Mouse (Mus musculus): ENCODE measurements around the gene Mill2.
"Not testable (repeated sequence)": the region's sequence is repeated elsewhere in the genome, so short reads cannot be mapped to it uniquely, and the experiment has no call there.

The Mill2 gene

DNA sequence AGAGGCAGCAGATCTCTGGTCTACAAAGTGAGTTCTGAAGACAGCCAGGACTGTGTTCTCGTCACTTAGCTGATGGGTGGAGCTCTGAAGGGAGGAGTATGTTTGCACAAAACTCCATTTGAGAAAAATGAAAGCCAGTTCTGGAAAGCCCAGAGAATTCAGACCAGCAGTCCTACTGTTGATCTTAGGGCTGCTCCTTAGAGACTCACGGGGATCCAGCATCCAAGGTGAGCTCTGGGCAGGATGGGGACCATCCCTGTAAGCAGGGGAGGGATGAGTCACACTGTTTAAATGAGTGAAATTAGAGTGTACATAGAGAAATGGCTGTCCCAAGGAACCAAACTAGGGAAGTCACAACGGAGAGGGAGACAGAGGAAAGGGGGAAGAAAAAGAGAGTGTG lies at the start of gene Mill2:
TSS of gene Mill2 (plus strand) at position 102 of the 400 bp plus-strand sequence.
- DNase-seq: no peak

GRCm38 (mm10) chr7:18790671-18791070 lies 49.1 kb upstream of the Mill2 start:
- not testable (repeated sequence) for DNase-seq

DNA sequence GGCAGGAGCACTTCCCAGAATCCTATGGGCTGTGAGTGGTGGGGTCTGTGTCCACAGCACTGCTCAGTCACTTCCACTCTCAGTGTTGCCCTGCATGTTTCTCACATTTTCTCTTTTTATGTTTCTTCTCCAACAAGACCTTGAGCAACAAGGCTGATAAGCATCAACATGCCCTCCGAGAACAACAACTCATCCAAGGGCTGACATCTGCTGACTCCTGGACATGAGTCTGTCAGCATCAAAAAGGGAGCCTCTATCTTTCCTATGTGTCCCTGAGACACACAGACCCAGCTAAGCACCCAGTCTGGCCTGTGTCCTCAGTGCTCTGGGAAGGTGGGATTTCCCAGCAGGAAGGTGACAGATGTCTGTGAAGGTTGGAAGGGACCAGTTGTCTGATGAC lies 41.3 kb upstream of the Mill2 start, which contains the start of gene Psg19:
TSS of gene Psg19 (minus strand) at position 101 of the 400 bp plus-strand sequence.
- DNase-seq: no peak

- no peak for DNase-seq
Measured at GRCm38 (mm10) chr7:18799129-18799528, 40.6 kb upstream of the Mill2 start.

DNA sequence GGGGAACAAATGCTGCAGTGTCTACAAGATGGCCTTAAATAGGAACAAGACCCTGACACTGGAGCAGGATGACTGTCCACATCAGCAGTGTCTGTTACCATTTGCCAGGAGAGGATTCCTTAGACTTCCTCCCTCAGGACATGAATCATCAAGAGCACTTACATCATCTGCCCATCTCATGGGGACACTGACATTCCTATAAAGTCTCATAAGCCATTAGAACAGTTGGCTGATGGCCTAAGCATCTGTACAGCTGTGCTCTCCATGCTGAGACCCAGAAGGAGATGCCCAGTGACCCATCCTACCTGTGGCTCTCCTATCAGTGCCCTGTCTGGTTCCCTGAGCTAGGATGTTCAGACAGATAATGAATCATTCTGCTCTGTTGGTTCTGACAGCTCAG lies 36.2 kb upstream of the Mill2 start:
- DNase-seq: no peak

DNA sequence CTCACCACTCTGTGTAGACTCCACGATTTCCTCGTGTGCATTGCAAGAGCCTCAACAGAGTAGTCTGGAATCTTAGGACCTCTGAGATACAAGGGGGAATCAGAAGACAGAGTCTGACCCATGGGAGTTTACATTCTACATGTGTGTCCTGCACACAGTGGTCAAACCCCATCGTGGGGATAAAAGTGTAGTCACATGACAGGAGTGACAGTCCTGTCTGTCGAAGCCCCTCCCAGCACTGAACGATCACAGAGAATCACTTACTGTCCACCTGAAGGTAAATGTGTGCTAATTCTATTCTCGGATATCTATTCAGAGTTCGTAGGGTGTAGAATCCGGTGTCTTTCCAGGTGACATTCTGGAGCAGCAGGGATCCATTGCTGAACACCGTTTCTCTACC lies 21.5 kb upstream of the Mill2 start:
- no peak for DNase-seq

GRCm38 (mm10) chr7:18821507-18821906 lies 18.3 kb upstream of the Mill2 start, which contains the start of gene Psg17:
Psg17 (minus strand) TSS chr7:18821607.
- DNase-seq: no peak

DNA sequence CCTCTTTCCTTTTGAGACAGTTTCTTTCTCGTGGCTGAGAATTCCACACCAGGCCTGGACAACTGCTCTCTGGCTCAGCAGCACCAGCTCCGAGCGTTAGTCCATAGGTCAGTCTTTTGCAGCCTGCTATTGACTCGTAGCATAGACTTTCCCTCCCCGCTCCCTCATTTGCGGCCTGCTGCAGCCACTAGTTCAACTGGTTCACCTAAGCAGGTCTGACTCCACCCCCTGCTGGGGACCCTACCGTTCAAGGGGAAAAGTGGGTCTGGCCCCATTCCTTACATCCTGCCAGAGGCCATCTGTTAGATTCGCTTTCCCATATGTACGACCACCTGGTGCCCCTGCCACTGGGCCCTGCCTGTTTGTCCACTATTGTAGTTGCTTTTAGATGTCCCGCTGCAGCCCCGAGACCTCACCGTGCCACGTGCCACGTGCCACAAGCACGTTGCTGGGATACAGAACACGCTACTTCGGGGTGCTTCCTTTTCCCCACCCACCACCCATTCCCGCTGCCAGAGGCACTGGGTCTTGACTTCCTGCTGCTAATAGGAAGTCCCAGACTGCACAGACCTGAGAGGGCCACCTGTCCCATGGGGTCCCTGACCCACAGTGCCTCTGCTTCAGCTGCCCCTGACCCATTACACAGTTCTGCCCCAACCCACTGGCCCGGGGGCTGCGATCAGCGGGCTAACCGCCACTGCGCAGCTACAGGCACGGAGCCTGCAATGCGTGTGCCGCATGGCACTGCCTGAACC lies 11.8 kb upstream of the Mill2 start:
- no peak for DNase-seq

DNA sequence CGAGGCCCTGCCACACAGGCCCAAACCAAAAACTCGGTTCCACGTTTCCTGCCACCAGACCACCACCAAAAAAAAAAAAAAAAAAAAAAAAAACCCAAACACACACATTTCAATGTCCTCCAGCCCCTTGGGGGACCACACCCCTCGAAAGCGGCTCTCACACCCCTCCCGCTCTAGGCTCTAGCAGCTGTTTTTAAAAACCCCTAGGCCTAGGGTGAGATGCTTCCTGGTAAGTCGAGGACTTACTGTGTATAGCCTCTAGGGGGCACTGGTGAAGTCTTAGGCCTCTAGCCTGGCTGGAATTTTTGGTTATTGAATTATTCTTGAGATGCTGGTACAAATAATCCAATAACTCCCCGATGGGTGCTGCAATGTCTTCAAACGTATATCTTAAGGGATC lies 11.2 kb upstream of the Mill2 start:
- peak; percentile 4 for DNase-seq

DNA sequence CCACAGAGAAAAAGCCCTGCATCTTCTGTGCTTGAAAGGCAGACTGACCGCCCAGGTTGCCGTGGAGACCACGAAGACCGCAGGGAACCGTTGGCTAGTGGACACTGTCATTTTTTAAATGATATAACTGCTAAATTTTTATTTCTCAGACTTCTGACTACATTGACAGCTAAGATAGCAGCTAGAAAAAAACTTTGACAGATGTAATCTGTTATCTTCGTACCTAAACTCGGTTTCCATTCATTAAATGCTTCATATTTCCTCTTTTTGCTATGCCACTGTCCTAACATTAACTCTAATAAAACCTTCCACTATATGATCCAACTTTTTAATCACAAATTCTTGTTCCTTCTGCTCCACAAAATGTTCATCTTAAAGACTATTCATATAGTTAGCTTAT lies 10.2 kb upstream of the Mill2 start:
- no peak for DNase-seq

GRCm38 (mm10) chr7:18832298-18832697 lies 7.5 kb upstream of the Mill2 start:
- DNase-seq: peak; percentile 14

DNA sequence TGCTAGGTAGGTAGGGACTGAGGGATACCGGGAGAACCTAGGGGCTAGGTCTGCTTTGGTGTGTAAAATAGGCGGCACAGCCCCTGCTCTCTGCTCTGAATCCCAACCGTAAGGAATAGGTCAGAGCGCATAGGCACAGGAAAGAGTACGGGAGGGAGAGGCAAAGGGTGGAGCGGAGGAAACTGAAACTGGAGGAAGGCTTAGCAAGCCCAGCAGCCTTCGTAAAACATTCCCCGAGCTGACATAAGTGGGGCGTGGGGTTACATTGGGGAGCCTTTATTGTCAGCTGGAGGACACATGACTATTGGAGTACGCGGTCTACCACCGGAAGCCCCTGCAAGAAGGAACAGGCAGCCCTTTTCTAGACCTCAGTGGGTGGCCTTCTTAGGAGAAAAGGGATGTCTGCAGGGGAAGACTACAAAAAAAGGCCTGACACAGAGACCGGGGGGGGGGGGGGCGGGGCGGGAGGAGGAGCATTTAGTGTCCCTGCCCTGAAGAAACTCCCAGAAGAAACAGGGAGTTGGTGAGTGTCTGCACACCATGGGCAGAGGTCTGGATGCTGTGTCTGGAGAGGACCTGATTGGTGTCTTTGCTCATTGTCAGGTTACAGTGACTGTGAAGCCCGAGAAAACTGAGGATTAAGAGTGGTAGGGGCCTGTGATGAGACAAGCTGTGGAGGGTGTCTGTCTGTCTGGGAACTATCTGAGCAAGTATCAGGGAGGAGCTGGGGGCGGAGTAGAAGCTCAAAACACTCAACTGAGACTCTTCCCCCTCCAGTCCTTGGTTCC lies 814 bp downstream of the Mill2 start:
- DNase-seq: peak; percentile 71

- DNase-seq: no peak
Measured at GRCm38 (mm10) chr7:18841174-18841567, 1.4 kb downstream of the Mill2 start.

- DNase-seq: no peak
Measured at GRCm38 (mm10) chr7:18844811-18845210, 5.0 kb downstream of the Mill2 start.

GRCm38 (mm10) chr7:18848395-18848794 lies 8.6 kb downstream of the Mill2 start:
- no peak for DNase-seq

DNA sequence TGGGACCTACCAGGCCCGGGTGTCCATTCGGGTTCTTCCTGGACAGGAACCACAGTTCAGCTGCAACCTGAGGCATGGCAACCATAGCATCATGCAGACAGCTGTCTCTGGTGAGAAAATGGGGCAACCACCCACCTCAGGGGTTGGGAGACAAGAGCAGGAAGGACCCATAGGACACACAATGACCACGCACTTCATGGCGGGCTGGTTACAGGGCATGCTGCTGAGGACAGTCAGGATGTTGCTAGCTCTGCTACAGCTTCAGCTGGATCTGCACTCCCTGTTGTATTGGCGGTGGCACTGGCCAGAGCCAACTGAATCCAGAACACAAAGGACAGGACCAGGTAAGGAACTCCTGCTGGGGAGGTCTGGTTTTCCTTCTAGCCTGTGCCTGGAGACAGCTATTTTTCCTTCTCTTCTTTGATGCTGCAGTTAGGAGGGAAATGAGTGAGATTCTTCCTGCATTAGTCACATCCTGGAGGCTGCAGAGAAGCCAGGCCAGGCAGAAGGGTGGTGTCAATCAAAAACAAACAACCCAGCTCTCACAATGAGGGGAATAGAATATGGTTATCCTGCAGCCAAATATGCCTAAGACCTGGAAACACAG lies 18.6 kb downstream of the Mill2 start:
- DNase-seq: peak; percentile 34

DNA sequence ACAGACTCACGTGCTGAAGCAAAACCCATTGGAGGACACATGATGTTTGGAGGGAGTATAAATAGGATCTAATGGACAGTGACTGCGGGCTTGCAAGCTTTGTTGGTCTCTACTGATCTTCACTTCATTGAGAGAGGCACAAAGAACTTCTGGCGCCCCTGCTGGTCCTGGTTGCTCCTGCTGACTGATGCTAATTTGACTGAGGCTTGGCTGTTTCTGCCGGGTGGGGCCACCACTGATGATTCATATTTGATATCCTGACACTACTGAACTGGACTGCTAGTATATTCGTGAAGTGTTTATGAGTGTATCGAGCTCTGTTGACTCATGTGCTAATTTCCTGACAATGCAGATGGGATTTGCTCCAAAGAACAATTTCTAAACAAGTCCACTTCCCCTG lies 23.0 kb downstream of the Mill2 start:
- DNase-seq: no peak

DNA sequence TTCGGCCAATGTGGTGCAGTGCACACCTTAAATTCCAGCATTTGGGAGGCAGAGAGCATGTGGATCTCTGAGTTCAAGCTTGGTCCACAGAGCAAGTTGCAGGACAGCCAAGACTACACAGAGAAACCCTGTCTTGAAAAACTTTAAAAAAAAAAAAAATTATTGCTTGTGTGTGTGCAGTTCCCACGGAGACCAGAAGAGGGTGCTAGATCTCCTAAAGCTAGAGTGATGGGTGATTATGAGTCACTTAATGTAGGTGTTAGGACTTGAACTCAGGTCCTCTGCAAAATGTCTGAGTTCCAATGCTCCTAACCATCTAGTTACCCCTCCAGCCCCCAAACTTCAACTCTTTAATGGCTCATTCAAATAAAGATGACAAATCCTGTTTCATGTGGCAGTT lies 28.7 kb downstream of the Mill2 start:
- DNase-seq: no peak

DNA sequence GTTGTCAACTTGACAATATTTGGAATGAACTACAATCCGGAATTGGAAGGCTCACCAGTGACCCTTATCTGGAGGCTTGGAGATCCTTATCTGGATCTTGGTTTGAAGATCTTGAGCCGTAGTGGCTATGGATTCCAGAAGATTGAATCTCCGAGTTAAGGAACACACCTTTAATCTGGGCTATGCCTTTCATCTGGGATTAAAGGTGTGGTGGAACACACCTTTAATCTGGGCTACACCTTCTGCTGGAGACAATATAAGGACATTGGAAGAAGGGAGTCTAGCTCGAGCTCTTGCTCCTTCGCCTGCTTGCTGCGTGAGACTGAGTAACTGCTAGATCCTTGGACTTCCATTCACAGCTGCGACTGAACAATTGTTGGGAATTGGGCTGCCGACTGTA lies 31.3 kb downstream of the Mill2 start, which contains the start of gene Pglyrp1:
TSS of gene Pglyrp1 (plus strand) at position 301 of the 400 bp plus-strand sequence.
- not testable (repeated sequence) for DNase-seq

DNA sequence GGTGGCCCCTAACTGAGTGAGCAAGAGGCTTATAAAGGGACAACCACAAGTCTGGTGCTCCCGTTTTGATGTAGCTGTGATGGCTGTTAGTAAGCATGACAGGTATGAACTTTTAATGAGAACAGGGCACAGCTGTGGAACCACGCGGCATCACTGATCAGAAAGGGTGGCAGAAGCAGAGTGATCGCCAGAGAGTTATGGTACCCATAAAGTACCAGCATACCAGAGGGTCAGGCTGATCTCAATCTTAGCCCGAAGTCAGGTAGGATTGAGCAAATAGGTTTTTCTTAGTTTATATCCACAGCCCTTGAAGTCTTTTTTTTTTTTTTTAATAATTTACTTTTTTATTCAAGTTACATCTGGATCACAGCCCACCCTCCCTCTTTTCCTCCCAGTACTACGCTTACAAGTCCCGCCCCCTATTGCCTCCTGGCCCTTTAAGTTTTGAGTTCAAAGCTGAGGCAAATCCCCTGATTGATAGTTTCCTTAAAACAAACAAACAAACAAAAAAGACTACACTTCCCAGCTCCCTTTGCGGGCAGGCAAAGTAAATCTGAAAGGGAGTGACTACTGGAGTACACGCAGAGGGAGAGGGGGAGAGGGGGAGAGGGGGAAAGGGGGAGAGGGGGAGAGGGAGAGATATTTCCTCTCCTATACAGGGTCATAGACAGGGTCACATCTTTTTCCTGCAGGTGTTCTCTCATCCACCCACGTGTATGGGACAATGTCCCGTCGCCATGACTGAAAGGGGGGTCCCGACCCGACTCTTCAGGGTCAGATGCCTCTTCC lies 32.4 kb downstream of the Mill2 start:
- peak; percentile 24 for DNase-seq

DNA sequence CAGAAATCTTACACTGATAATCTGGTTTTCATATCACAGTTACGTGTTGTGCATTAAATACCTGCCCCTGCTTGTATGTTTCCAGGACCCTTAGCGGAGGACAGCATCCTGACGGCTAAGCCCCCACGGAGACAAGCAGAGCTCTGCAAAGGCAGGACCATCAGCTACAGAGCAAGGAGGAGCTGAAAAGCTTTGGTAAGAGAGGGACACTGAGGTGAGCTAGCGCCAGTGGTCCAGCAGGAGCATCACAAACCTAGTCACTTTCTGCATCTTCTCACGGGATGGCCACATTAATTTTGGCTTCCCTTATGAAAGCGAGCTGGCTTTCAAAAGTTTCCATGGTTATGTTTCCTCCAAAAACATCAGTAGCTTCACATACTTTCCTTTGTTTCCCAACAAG lies 33.0 kb downstream of the Mill2 start:
- DNase-seq: no peak

- peak; percentile 79 for DNase-seq
Measured at GRCm38 (mm10) chr7:18873253-18873652, 33.5 kb downstream of the Mill2 start.

DNA sequence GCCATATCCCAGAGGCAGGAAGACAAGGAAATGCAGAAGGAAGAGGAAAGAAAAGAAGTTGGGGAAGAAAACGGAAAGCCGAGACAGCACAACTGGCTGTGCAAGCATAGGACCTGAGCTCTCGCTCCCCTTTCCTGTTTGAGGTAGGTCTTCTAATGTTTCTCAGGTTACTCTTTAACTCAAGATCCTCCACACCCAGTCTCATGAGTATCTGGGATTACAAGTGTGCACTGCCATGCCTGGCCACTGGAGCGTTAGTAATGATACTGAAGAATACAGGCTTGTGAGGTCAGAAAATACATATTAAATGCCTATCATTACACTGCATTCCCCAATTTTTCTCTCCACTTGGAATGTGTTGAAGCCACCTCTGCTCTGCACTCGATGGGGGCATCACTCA lies 35.6 kb downstream of the Mill2 start:
- DNase-seq: no peak

Measured in kidney, postnatal 14 days (tissue).